Mouse (Mus musculus) megakaryocyte progenitor cell, adult 5-6 weeks (primary cell): ENCODE results near the gene Tnnt2. TPM values are rescaled to one million over a fixed set of nuclear protein-coding genes. Genes with fewer than 3 reads are reported as not detected.

ENCODE experiments used
- ATAC-seq: replicated peaks from 2 replicates; pipeline ENCODE4 v1.8.0; 2016; ENCODE audit warnings: mild to moderate bottlenecking, moderate TSS enrichment, inconsistent platforms; ENCODE audit not compliant: poor library complexity
- total RNA-seq, 2 experiments: library from RNA; stranded (forward) in 1 of 2; stranded (reverse) in 1 of 2; fragments of 157-497, 149-512 nt in 1 of 2; fragments of 200-1000 nt in 1 of 2; gene quantifications; 2 replicates each; pipeline versions ENCODE4 v1.2.3 to v1.2.4; 2015 to 2017

Tnnt2 gene
- total RNA-seq, 2 experiments from 2014 or later, result not detected

DNA sequence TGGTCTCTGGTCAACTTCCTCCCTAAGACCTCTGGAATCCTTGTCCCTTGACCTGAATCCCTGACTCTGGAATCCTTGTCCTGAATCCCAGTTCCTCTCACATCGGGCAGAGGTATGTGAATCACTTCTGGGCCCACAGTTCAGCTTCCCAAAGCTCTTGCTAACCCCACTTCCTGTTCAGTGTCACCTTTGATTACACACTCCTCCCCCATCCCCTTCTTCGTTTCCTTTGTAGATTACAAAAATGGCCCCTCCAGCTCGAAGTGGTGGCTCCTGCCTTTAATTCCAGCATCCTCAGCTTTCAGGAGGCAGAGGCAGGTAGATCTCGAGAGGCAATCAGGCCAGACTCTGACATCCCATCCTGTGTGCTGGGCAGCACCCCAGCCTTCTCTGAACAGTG lies 18.6 kb upstream of the Tnnt2 start:
- no peak for ATAC-seq

DNA sequence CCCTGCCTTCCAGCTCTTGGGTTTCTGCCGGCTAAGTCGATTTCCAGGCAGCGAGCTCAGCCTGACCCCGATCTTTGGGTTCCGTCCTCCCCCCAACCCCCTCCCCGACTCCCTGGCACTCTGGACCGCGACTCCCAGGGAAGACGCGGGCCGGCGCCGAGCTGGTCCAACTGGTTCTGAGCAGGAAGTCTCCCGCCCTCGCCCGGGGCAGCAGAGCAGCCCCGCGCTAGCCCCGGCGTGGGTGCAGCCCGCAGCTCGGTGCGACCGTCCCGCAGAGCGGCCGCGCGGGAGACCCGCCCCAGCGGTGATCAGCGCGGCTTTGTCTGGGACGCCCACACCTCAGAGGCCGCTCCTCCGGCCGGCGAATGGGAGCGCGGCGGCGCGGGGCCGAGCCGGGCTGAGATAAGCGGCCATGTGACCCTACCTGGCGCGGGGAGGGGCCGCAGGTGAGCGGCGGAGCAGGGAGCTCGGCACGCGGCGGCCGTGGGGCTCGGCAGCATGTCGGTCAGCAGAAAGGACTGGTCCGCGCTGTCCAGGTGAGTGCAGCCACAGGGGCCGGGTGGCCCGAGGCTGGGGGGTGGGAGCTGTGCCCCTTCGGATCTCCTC lies 17.6 kb upstream of the Tnnt2 start, which contains the start of gene Lad1:
TSS of gene Lad1 (plus strand) at position 118 of the 606 bp plus-strand sequence.
- no peak for ATAC-seq

DNA sequence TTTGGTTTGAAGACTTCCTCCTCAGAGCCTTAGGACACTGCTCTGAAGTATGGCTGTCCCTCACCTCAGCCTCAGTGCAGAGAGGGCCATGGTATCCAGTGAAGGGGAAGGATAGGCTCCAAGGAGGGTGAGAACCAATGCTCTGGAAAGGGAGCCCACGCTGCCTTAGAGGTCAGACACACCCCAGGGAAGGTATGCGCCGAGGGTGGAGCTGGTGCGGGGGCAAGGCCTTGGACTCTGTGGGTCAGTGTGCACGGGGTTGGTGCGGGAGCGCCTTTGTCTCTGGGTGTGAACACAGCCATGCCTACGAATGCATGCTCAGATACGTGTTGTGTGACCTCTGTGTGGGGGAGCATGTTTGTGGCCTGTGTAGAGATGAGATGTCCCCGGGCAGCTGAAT lies 16.1 kb upstream of the Tnnt2 start:
- ATAC-seq, result no peak

DNA sequence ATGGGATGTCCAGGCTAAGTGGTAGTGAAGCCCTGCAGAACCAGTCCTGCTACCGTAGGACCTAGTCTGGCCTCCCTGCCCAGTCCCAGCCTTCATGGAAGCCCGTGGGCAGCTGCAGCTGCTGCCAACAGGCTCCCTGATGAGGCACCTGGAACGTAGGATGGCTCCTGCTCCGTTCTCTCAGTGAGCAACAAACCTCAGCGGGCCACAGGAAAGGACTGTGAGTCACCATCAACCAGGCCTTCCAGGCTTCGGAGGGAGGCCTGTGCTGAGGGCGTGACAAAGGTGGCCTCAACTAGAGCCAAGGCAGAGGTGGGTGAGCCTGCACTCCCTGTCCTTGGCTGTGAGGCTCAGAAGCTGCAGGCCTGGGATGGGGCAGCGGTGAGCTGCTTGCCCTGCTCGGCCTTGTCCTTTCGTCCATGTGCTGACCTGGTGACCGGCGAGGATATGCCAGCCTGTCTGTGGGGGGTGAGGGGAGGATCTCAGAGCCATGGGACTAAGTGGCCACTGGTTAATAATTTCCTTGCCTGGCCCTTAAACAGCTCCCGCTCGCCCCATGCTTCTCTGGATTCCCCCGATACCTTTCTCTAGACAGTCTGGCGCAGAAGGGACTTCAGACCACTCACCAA lies 15.3 kb upstream of the Tnnt2 start:
- ATAC-seq, result no peak

DNA sequence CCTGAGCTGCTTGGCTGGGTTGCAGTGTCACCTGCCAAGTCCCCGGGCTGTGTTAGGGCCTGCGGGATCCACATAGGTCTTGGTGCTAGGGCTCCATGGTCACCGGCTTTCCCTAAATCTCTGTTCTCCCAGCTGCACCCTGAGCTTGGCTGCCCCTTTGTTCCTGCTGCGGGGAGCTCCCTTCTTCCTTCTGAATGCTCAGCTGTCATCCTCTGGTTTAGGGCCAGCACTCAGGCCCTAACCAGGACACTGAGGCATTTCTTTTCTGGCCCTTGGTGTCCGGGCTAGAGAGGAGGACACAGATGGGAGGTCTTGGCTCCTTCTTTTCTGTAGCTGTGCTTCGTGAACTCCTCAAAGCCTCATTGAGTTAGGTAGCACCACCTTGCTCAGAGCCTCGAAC lies 14.4 kb upstream of the Tnnt2 start:
- no peak for ATAC-seq

DNA sequence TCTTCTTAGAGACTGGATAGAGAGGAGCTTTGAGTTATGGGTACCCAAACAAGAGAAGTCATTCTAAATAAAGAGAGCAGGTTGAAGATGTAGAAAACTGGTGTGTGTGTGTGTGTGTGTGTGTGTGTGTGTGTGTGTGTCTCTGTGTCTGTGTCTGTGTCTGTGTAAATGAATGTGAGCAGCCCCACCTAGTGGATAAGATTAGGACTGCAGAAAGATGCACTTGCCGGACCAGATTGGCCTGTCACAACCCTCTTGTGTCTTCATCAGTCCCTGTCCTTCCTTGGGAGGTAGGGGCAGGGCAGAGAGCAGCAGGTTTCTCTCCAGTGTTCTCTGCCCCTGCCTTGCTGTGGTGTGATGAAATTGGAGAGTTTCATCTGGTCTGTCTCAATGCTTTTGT lies 7.2 kb upstream of the Tnnt2 start:
- ATAC-seq, result peak; percentile 88

GRCm38 (mm10) chr1:135834206-135834859 lies 1.8 kb upstream of the Tnnt2 start:
- ATAC-seq, result no peak

- no peak for ATAC-seq
Observed at GRCm38 (mm10) chr1:135834983-135835382, 1.2 kb upstream of the Tnnt2 start.

DNA sequence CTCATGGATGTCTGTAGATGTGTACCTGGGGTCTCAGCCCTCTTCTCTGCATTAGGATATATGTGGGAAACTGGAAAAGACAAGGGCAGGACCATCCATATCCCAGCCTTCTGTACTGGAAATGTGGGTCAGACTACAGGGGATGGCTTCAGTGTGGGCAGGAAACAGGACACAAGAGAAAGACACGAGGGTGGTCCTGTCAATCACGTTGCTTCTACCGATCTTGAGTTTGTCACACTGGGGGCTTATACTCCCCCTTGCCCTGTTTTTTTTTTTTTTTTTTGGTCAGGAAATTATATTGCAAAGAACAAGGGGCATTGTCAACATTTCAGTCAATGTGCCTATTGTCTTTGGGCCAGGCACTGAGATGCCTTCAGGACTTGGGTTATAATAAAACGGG lies 2.5 kb downstream of the Tnnt2 start:
- no peak for ATAC-seq

- ATAC-seq, result no peak
Observed at GRCm38 (mm10) chr1:135839065-135839464, 2.9 kb downstream of the Tnnt2 start.

DNA sequence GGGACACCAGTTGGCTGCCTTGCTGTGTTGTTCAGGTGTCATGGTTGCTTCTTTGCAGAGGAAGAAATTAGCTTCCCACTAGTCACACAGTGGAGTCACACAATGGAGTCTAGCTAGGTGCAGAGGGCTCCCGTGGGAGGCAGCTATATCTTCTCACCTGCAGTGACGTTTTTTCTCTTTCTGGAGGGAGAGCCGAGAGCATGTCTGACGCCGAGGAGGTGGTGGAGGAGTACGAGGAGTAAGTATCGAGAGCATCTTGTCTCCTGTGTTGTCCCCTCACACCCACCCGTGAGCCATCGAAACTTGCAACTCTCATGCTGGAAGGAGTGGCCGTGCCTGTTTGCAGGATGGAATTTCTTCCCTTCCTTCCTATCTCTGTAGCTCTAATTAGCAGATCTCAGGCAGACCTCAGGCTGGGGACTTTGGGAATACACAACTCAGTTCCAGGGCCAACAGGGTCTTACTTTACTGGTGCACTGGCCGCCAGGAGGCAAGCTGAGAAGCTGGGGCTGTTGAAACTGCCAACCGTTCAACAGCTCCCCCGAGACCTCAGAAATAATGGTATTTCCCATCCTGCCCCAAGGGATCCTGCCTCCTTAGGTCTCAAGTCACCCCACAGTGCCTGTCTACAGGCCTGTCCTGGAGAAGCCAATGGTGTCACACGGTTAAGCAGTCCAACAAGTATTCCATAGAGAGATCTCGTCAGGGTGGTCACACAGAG lies 4.7 kb downstream of the Tnnt2 start:
- ATAC-seq, result no peak

- ATAC-seq, result no peak
Observed at GRCm38 (mm10) chr1:135843519-135844262, 7.5 kb downstream of the Tnnt2 start.

DNA sequence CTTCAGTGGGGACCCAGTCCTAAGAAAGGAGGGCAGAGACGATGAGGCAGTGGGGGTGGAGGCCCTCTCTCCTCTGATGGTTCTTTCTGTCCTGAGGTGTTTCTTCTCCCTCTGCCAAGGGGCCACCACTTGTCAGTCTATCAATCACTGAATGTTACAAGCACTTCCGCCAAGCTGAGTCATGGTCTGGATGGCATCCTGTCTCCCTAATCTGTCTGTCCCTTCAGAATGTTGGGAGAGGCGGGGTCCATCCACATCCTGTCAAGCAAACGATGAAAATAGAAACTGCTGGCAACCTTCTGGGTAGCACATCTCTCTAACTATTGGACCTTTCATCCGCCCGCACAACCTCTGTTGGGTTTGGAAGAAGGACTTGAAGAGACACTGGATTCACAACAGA lies 8.3 kb downstream of the Tnnt2 start:
- no peak for ATAC-seq

- ATAC-seq, result no peak
Observed at GRCm38 (mm10) chr1:135846632-135847031, 10.5 kb downstream of the Tnnt2 start.

GRCm38 (mm10) chr1:135847139-135847562 lies 11.0 kb downstream of the Tnnt2 start:
- peak; percentile 85 for ATAC-seq

DNA sequence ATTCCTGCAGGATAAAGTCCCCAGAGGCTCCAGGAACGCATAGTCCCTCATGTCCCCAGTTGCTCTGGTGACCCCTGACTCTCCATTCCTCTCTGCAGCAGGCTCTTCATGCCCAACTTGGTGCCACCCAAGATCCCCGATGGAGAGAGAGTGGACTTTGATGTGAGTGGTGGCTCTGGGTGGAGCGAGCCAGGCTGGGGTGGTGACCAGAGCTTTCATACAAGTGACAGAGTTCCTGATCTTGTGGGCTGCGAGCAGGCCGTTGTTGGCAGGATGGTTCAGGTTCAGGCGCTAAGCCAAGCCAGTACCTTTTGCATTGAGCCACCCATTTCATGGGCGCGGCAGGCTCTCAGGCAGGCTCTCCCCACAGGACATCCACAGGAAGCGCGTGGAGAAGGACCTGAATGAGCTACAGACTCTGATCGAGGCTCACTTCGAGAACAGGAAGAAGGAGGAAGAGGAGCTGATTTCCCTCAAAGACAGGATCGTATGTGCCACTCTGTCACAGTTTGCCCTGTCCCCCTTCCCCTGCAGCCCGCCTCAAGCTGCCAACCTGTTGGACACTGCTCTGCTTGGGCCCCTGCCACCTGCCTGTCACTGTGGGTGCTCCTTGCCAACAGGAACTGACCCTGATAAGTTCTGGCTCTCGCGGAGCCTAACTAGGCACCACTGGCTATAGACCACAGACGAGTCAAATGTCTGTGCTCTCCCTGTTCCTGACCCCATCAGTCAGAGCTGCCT lies 11.6 kb downstream of the Tnnt2 start:
- no peak for ATAC-seq

- ATAC-seq, result peak; percentile 73
Observed at GRCm38 (mm10) chr1:135850722-135851512, 14.8 kb downstream of the Tnnt2 start.

- no peak for ATAC-seq
Observed at GRCm38 (mm10) chr1:135852044-135852756, 16.0 kb downstream of the Tnnt2 start.

- no peak for ATAC-seq
Observed at GRCm38 (mm10) chr1:135853200-135853599, 17.0 kb downstream of the Tnnt2 start.
